Mouse (Mus musculus): ENCODE results near the gene Igbp1. TPM values are rescaled to one million over a fixed set of nuclear protein-coding genes. Genes with fewer than 3 reads are reported as not detected.

Gene Igbp1
- total RNA-seq (2017), result 115 and 132 TPM in 2 replicates

DNA sequence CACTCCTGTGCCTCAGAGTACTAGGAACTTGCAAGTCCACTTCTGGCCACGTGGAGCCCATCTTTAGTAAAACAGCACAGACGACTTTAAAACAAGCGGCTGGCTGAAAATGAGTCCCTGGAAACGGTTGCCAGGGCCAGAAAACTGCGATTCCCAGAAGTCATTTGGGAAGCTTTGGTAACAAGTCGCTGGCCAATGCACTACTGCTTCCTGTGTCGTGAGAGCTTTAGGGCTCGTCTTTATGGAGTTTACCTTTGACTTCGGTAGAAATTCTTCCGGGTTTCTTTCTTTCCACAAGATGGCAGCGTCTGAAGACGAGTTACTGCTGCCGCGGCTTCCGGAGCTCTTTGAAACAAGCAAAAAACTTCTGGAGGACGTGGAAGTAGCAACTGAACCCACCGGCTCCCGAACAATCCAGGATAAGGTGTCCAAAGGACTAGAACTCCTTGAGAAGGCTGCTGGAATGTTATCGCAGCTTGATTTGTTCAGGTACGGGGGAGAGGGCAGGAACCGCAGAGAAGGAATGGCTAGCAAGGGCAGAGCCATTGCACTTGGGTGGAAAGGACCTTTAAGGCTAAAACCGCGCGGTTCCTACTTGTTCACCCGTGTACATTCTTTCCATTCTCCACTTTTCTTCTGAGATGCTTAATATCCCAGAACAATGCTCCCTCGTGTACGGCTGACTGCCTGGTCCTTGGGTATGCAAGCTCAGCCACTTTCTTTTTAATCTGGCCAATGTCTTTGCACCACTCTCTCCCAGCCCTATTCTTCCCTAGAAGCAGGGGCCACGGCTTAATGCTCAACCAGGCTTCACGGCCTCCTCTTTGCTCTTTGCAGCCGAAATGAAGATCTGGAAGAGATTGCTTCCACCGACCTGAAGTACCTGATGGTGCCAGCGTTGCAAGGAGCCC is at the start of gene Igbp1:
Gene Igbp1, plus strand, starts transcription at position 224 of the 911 bp plus-strand sequence.
- ATAC-seq (replicated peaks; ENCODE audit: low read depth, poor library complexity, severe bottlenecking), result peak; percentile 99

- peak; percentile 99 for ATAC-seq (replicated peaks; ENCODE audit: low read depth, poor library complexity, severe bottlenecking)
Observed at GRCm38 (mm10) chrX:100468047-100468446, 26.0 kb upstream of the Igbp1 start.

- no peak for ATAC-seq (replicated peaks; ENCODE audit: low read depth, poor library complexity, severe bottlenecking)
Observed at GRCm38 (mm10) chrX:100470126-100470525, 24.0 kb upstream of the Igbp1 start.

GRCm38 (mm10) chrX:100471491-100471890 is 22.6 kb upstream of the Igbp1 start:
- ATAC-seq (replicated peaks; ENCODE audit: low read depth, poor library complexity, severe bottlenecking), result no peak

GRCm38 (mm10) chrX:100475569-100476223 is 18.4 kb upstream of the Igbp1 start:
- 0 out of 2 replicates have a peak, but pooled peaks have one; percentile 18 for ATAC-seq (replicated peaks; ENCODE audit: low read depth, poor library complexity, severe bottlenecking)

DNA sequence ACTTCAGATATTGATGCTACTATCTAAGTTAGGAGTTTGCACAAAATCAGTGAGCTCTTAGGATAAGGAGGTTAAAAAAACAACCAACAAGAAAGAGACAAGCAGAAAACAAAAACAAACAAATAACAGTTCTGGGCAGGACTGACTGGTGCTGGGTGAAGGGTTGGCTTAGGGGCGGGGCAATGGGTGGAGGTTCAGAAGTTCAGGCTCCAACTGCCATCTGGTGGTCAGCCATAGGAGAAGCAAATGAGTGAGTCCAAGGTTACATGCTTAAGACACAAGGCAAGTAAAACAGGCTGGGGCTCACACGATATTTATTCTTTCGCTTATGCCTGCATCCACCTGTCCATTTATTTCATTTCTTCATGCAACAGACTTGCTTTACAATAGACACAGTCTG is 13.8 kb upstream of the Igbp1 start:
- ATAC-seq (replicated peaks; ENCODE audit: low read depth, poor library complexity, severe bottlenecking), result peak; percentile 100

DNA sequence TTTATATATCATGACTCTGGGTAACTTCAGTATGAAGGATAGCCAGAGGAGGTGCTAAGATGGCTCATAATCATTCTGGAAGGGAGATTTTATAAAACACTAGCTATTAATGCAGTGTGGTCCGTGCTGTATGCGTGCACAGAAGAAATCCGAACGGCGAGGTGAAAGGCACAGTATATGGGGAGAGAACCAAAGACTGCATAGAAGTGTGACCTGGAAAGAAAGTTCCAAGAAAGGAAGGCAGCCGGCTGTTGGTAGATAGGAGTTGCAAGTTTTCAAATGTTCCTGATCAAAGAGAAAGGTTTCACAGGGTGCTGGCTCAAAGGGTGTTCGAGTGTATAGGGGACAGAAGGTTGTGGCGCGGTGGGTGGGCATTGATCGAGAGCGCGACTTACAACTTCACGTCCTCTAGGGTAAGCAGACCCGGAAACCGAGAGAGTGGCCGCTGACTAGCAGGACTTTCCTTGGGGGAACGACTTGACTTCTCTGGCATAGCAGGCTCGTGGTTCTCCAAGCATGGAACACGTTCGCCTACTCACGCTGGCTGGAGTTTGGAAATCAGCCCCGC is 507 bp upstream of the Igbp1 start:
- no peak; the same call in 1 of the 2 replicates for ATAC-seq (replicated peaks; ENCODE audit: low read depth, poor library complexity, severe bottlenecking)

GRCm38 (mm10) chrX:100504175-100504851 is 10.2 kb downstream of the Igbp1 start:
- no peak for ATAC-seq (replicated peaks; ENCODE audit: low read depth, poor library complexity, severe bottlenecking)

DNA sequence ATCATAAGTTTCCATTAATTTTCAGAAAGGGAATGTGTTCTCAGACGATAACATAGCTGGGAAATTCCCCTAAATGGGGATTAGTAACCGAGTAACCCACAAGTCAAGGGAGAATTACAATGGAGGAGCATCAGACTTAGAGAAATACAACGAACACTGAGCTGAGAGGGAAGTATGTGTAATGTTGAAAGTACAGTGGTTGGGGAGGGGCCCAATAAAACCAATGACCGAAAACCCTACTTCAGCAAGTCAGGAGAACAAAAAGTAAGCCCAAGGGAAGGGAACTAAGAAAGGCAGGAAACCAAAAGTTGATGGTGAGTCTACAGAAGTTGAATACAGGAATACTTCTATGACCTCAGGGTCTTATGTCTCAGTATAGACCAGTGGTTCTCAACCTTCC is 14.1 kb downstream of the Igbp1 start:
- ATAC-seq (replicated peaks; ENCODE audit: low read depth, poor library complexity, severe bottlenecking), result 0 out of 2 replicates have a peak, but pooled peaks have one; percentile 29

DNA sequence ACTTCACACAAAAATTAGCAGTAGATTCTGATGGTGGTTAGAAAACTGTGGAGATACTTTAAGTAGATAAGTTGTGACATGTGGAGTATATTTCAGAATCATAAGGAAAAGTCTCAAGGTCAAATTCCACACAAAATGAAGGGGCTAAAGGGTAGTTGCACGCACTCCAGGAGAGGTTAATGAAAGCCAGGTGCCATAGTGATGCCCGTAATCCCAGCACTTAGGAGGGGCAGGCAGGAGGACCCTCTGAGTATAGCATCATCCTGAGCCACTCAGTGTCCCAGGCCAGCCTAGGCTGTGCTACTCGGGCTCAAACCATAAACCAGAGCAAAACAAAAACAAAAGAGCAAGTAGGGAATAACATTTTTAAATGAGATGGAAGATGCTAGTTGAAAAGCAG is 15.8 kb downstream of the Igbp1 start:
- no peak for ATAC-seq (replicated peaks; ENCODE audit: low read depth, poor library complexity, severe bottlenecking)

DNA sequence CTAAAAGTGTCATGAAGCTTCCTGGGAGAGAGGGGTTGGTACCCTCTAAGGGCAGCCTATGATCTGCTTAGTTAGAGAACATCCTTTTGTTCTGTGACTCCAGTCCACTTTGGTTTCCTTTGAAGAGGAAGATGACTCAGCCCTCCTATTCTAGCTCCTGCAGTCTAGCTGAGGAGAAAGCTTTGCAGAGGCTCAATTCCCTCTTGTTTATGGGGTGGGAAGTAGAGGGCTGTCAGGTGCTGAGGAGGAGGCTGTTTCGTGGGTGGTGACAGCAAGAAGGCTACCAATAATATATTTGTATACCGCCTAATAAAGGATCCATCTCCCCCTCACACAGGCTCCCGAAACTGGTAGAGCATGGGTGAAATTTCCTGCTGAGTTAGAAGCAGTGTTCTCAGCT is 22.6 kb downstream of the Igbp1 start:
- no peak for ATAC-seq (replicated peaks; ENCODE audit: low read depth, poor library complexity, severe bottlenecking)

DNA sequence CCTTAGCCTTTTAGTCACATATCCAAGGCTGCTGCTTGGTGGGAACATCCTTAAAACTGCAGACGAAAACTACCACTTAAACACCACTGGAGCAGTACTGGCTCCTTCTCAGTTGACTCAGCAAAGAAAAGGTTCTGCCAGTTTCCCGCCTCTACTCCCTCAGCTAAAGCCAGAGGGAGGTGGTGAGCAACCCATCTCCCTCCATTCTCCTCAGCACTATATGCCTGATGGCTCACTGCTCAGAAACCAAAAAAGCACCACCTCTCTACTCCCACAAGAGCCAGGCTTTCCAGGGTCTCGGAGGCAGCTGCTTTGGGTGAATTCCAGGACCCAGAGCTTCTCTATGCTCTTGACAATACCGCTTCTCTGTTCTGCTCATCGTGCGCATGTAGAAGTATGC is 23.5 kb downstream of the Igbp1 start:
- no peak for ATAC-seq (replicated peaks; ENCODE audit: low read depth, poor library complexity, severe bottlenecking)

- ATAC-seq (replicated peaks; ENCODE audit: low read depth, poor library complexity, severe bottlenecking), result peak; percentile 65
Observed at GRCm38 (mm10) chrX:100518532-100518931, 24.4 kb downstream of the Igbp1 start.

GRCm38 (mm10) chrX:100524471-100524870 is 30.4 kb downstream of the Igbp1 start, which contains the start of gene Dgat2l6:
Gene Dgat2l6, plus strand, starts transcription at chrX:100524838.
- ATAC-seq (replicated peaks; ENCODE audit: low read depth, poor library complexity, severe bottlenecking), result no peak

DNA sequence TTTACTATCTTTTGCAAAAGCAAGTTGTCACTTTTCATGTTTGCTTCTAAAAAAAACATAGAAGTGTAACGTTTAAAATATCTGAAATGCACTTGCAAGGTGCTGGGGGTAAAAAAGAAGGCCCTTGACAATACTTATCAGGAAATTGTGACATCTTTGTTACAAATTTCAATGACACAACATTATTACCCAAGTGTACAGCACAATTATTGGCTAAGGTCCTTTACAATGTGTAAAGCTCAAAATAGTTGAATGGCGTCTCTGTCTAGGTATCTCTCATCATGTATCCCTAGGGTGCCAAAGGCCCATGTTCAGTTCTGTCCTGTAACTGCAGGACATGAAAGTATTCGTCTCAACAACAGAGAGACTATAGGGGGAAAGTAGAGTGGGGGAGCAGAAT is 61.9 kb downstream of the Igbp1 start:
- ATAC-seq (replicated peaks; ENCODE audit: low read depth, poor library complexity, severe bottlenecking), result no peak

- ATAC-seq (replicated peaks; ENCODE audit: low read depth, poor library complexity, severe bottlenecking), result no peak
Observed at GRCm38 (mm10) chrX:100565696-100566095, 71.6 kb downstream of the Igbp1 start.
